Mouse (Mus musculus) spleen, adult 2 months (tissue): Measurements from ENCODE around the gene Kalrn. TPM values are rescaled to one million over a fixed set of nuclear protein-coding genes. Genes with fewer than 3 reads are reported as not detected.

ENCODE experiments used
- DNase-seq, 2 experiments: peaks; one replicate each; pipeline versions ENCODE4 v3.0.0 to v3.0.0-alpha.2; 2012 to 2021; ENCODE audit warnings: low spot score in 2 of 2, low read depth in 1 of 2
- H3K27ac ChIP-seq: fragments of 200-500 bp; 2 replicates; pipeline ENCODE4 v1.5.1; 2012; ENCODE audit warnings: low read length, inconsistent platforms; ENCODE audit not compliant: insufficient read depth
- H3K27me3 ChIP-seq: fragments of 200-500 bp; 2 replicates; pipeline ENCODE4 v1.6.1; 2012; ENCODE audit warnings: mild to moderate bottlenecking, moderate library complexity, low read length, inconsistent platforms; ENCODE audit not compliant: control insufficient read depth, insufficient read depth
- H3K36me3 ChIP-seq: fragments of 200-500 bp; 2 replicates; pipeline ENCODE4 v1.6.1; 2012; ENCODE audit warnings: mild to moderate bottlenecking, low read length, inconsistent platforms; ENCODE audit not compliant: control insufficient read depth, insufficient read depth
- H3K4me1 ChIP-seq: fragments of 200-500 bp; 2 replicates; pipeline ENCODE4 v1.6.1; 2011; ENCODE audit warnings: inconsistent platforms; ENCODE audit not compliant: control insufficient read depth, insufficient read depth, insufficient read length
- H3K4me3 ChIP-seq: fragments of 200-500 bp; 2 replicates; pipeline ENCODE4 v1.5.1; 2011; ENCODE audit warnings: mild to moderate bottlenecking, inconsistent platforms; ENCODE audit not compliant: insufficient read depth, insufficient read length; ENCODE audit errors: extremely low read depth
- CTCF ChIP-seq: fragments of 200-500 bp; IDR thresholded peaks from 2 replicates; pipeline ENCODE4 v1.5.1; 2011; ENCODE audit warnings: mild to moderate bottlenecking, inconsistent platforms; ENCODE audit not compliant: insufficient read depth, insufficient read length, insufficient replicate concordance; ENCODE audit errors: extremely low read depth
- POLR2A ChIP-seq: fragments of 200-500 bp; IDR thresholded peaks from 2 replicates; pipeline ENCODE4 v1.6.1; 2011; ENCODE audit warnings: low read depth, low read length, inconsistent platforms
- WGBS: fragments of 180-500 bp; shearing (Covaris S2); methylation state at CpG from one replicate; pipeline ENCODE4 v1.1.7; 2018; 5-methylcytosine and 5-hydroxymethylcytosine counted together
- polyA plus RNA-seq: library from polyadenylated mRNA; depleted of rRNA; stranded (reverse); fragments of >200 nt; gene quantifications from 2 replicates; pipeline ENCODE4 v1.2.3, GENCODE M21; 2012

Gene Kalrn
- polyA plus RNA-seq, 1 experiment: 7.6 TPM

- TF ChIP-seq POLR2A (no peak), CTCF (no peak)
- 91% methylated on average over 1 of the region's 1 CpGs for WGBS
- Histone ChIP-seq H3K4me1 (no peaks in the 10 kb centered on the region), H3K36me3 (no peaks in the 10 kb centered on the region), H3K27me3 (no peaks in the 10 kb centered on the region), H3K27ac (no peak overlapping the region), H3K4me3 (no peak overlapping the region)
- no peak for DNase-seq
Measured at GRCm38 (mm10) chr16:34267751-34268150, 305.6 kb downstream of the Kalrn start.

GRCm38 (mm10) chr16:34264671-34265070 is 308.7 kb downstream of the Kalrn start:
- no peaks in the 10 kb centered on the region for H3K36me3 ChIP-seq
- TF ChIP-seq CTCF: no peak
- no peak for TF ChIP-seq POLR2A
- 92% methylated on average over 3 of the region's 3 CpGs for WGBS

GRCm38 (mm10) chr16:34262731-34263460 is 310.4 kb downstream of the Kalrn start:
- TF ChIP-seq POLR2A (no peak), CTCF (no peak)

More at GRCm38 (mm10) chr16:34264671-34265070, 308.7 kb downstream of the Kalrn start:
- DNase-seq: no peak
- Histone ChIP-seq H3K4me1 (no peaks in the 10 kb centered on the region), H3K27ac (no peak overlapping the region), H3K27me3 (no peaks in the 10 kb centered on the region), H3K4me3 (no peak overlapping the region)

GRCm38 (mm10) chr16:34260971-34261924 is 312.1 kb downstream of the Kalrn start:
- H3K4me1 ChIP-seq: no peaks in the 10 kb centered on the region
- H3K36me3 ChIP-seq: no peaks in the 10 kb centered on the region
- no peak overlapping the region for H3K4me3 ChIP-seq
- H3K27ac ChIP-seq: no peak overlapping the region
- TF ChIP-seq POLR2A (no peak), CTCF (no peak)
- no peak for DNase-seq
- no peaks in the 10 kb centered on the region for H3K27me3 ChIP-seq
- 72% methylated on average over 10 of the region's 10 CpGs for WGBS

More at GRCm38 (mm10) chr16:34262731-34263460, 310.4 kb downstream of the Kalrn start:
- DNase-seq: no peak
- H3K4me1 ChIP-seq: no peaks in the 10 kb centered on the region
- no peaks in the 10 kb centered on the region for H3K27me3 ChIP-seq
- WGBS: 85% methylated on average over 22 of the region's 22 CpGs
- no peak overlapping the region for H3K4me3 ChIP-seq
- no peak overlapping the region for H3K27ac ChIP-seq
- no peaks in the 10 kb centered on the region for H3K36me3 ChIP-seq

GRCm38 (mm10) chr16:34254646-34255022 is 318.7 kb downstream of the Kalrn start:
- Histone ChIP-seq H3K27me3 (no peaks in the 10 kb centered on the region), H3K27ac (no peak overlapping the region), H3K4me3 (no peak overlapping the region), H3K36me3 (no peaks in the 10 kb centered on the region), H3K4me1 (no peaks in the 10 kb centered on the region)
- DNase-seq: no peak
- 67% methylated on average over 2 of the region's 2 CpGs for WGBS
- TF ChIP-seq POLR2A (no peak), CTCF (no peak)

GRCm38 (mm10) chr16:34254002-34254645 is 319.2 kb downstream of the Kalrn start:
- TF ChIP-seq CTCF: no peak
- TF ChIP-seq POLR2A: no peak
- no peak overlapping the region for H3K4me3 ChIP-seq
- H3K4me1 ChIP-seq: no peaks in the 10 kb centered on the region
- no peak overlapping the region for H3K27ac ChIP-seq
- H3K27me3 ChIP-seq: no peaks in the 10 kb centered on the region
- no peaks in the 10 kb centered on the region for H3K36me3 ChIP-seq
- no peak for DNase-seq
- WGBS: 81% methylated on average over 4 of the region's 4 CpGs
